In the genomic region with DNA sequence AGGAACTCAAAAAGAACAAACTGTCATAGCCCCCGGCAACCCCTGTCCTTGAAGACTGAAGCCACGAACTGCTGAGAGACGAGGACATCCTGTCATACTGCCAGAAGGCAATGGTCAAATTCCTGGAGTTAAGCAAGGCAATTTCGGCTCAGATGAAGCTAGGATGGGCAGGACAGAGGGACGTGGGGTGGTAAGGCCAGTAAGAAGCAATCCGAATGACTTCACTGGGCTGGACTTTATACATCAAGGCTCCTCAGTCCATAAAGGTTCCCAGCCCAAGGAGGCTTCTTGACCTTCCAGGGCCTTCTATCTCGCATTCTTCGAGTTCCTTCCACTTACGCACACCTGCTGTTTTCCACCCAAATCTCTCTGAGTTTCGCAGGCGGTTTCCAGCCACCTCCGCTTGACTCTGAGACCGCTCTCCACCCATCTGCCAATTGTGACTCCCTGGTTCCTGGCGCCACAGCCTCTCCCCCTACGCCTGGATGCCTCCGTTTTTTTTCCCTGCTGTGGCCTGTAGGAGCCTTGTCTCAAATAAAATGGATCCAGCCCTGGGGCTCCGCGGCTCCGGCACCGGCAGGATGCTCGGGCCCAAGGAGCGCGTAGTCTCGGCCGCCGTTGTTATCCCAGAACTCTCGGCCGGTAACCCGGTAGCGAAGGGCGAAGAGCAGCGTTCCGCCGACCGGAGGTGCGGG, we compare ENCODE assay signal across 8 mouse cellular contexts. TPM values are rescaled to one million over a fixed set of nuclear protein-coding genes. Genes with fewer than 3 reads are reported as not detected.
DNase-seq lines count a peak whose midpoint lies in the region; ATAC-seq lines count a peak whose summit lies in the region.

No protein-coding gene starts in this region.

- peak overlapping the region; percentile 83 for H3K9ac ChIP-seq in heart, embryonic 13.5 days
- H3K9ac ChIP-seq in embryonic facial prominence, embryonic 15.5 days = peak overlapping the region; percentile 62
- H3K9ac ChIP-seq in kidney, embryonic 15.5 days = peak overlapping the region; percentile 65

- H3K27ac ChIP-seq in heart, embryonic 13.5 days (replicated peaks) = peak overlapping the region; percentile 83
- peak overlapping the region; percentile 71; the same call in 1 of the 2 replicates for H3K27ac ChIP-seq in embryonic facial prominence, embryonic 15.5 days (replicated peaks)
- H3K27ac ChIP-seq in kidney, embryonic 15.5 days = peak overlapping the region; percentile 90

- H3K4me1 ChIP-seq in heart, embryonic 13.5 days = peaks cover 17% of the 10 kb centered on the region
- peaks cover 12% of the 10 kb centered on the region for H3K4me1 ChIP-seq in embryonic facial prominence, embryonic 15.5 days
- peaks cover 18% of the 10 kb centered on the region for H3K4me1 ChIP-seq in kidney, embryonic 15.5 days

- peak overlapping the region; percentile 99 for H3K4me2 ChIP-seq in heart, embryonic 13.5 days
- H3K4me2 ChIP-seq in embryonic facial prominence, embryonic 15.5 days (replicated peaks) = peak overlapping the region; percentile 96
- H3K4me2 ChIP-seq in kidney, embryonic 15.5 days = peak overlapping the region; percentile 100

- no peaks in the 10 kb centered on the region for H3K9me3 ChIP-seq in heart, embryonic 13.5 days
- H3K9me3 ChIP-seq in embryonic facial prominence, embryonic 15.5 days (replicated peaks) = no peaks in the 10 kb centered on the region
- H3K9me3 ChIP-seq in kidney, embryonic 15.5 days (replicated peaks) = no peaks in the 10 kb centered on the region

- H3K36me3 ChIP-seq in heart, embryonic 13.5 days = no peaks in the 10 kb centered on the region
- no peaks in the 10 kb centered on the region for H3K36me3 ChIP-seq in embryonic facial prominence, embryonic 15.5 days
- peaks cover 4% of the 10 kb centered on the region; the same call in 1 of the 2 replicates for H3K36me3 ChIP-seq in kidney, embryonic 15.5 days

- H3K4me3 ChIP-seq in heart, embryonic 13.5 days = peak overlapping the region; percentile 66
- peak overlapping the region; percentile 80 for H3K4me3 ChIP-seq in embryonic facial prominence, embryonic 15.5 days (replicated peaks)
- peak overlapping the region; percentile 72 for H3K4me3 ChIP-seq in kidney, embryonic 15.5 days (replicated peaks)

- peaks cover 8% of the 10 kb centered on the region; the same call in 1 of the 2 replicates for H3K27me3 ChIP-seq in heart, embryonic 13.5 days (replicated peaks)
- peaks cover 10% of the 10 kb centered on the region for H3K27me3 ChIP-seq in embryonic facial prominence, embryonic 15.5 days
- peaks cover 4% of the 10 kb centered on the region; the same call in 1 of the 2 replicates for H3K27me3 ChIP-seq in kidney, embryonic 15.5 days

- no peak for DNase-seq in heart, adult 11 months
- DNase-seq in ES-CJ7 (ENCODE audit: low read depth, low spot score) (peak; percentile 67), adipocyte (ENCODE audit: low spot score) (no peak)
- no peak for DNase-seq in urinary bladder, postnatal 4 days (ENCODE audit: low spot score in 2 of 2)

- 2% methylated on average over 36 of the region's 36 CpGs for WGBS in heart, embryonic 13.5 days
- WGBS in embryonic facial prominence, embryonic 15.5 days = 3% methylated on average over 36 of the region's 36 CpGs
- WGBS in kidney, embryonic 15.5 days = 2% methylated on average over 36 of the region's 36 CpGs

- ATAC-seq in heart, embryonic 13.5 days (ENCODE audit: extremely low read depth, insufficient number of reproducible peaks, low FRiP score, low TSS enrichment) = no peak
- ATAC-seq in embryonic facial prominence, embryonic 15.5 days (ENCODE audit: insufficient number of reproducible peaks, low FRiP score, low TSS enrichment, low read depth) = peak; percentile 25
- ATAC-seq in kidney, embryonic 15.5 days (replicated peaks; ENCODE audit: low FRiP score) = peak; percentile 34
- ATAC-seq in megakaryocyte progenitor cell, adult 5-6 weeks (replicated peaks; ENCODE audit: poor library complexity) = peak; percentile 21; the same call in 1 of the 2 replicates

RNA-seq across cellular contexts. Expression of a gene that starts 1.4 kb away (rescaled TPM):
- polyA plus RNA-seq in heart, embryonic 13.5 days (2015; fragmentation: Nextera tagmentation; extraction: Ambion mirVana) = 1.1 and 1.7 TPM in 2 replicates
- 0.83 and 1.2 TPM in 2 replicates for polyA plus RNA-seq in embryonic facial prominence, embryonic 15.5 days (2015; fragmentation: Nextera tagmentation; extraction: Ambion mirVana)
- polyA plus RNA-seq in kidney, embryonic 15.5 days (2015; fragmentation: Nextera tagmentation; extraction: Ambion mirVana) = 1.9 and 2.2 TPM in 2 replicates
- 19.0 and 26.3 TPM in 2 replicates for total RNA-seq in megakaryocyte progenitor cell, adult 5-6 weeks (2015)
- 2.8 and 5.0 TPM in 2 replicates for total RNA-seq in megakaryocyte progenitor cell, adult 5-6 weeks (2017)

RNA-seq across cellular contexts. Expression of a gene that starts 5.2 kb away (rescaled TPM):
- polyA plus RNA-seq in heart, embryonic 13.5 days (2015; fragmentation: Nextera tagmentation; extraction: Ambion mirVana) = 5.3 and 8.0 TPM in 2 replicates
- 9.7 and 10.1 TPM in 2 replicates for polyA plus RNA-seq in embryonic facial prominence, embryonic 15.5 days (2015; fragmentation: Nextera tagmentation; extraction: Ambion mirVana)
- polyA plus RNA-seq in kidney, embryonic 15.5 days (2015; fragmentation: Nextera tagmentation; extraction: Ambion mirVana) = 18.0 and 18.3 TPM in 2 replicates
- total RNA-seq in megakaryocyte progenitor cell, adult 5-6 weeks (2015) = 9.6 and 20.5 TPM in 2 replicates
- 10.0 and 15.0 TPM in 2 replicates for total RNA-seq in megakaryocyte progenitor cell, adult 5-6 weeks (2017)

RNA-seq across cellular contexts. Expression of a gene that starts 7.2 kb away (rescaled TPM):
- 2.5 and 2.6 TPM in 2 replicates for polyA plus RNA-seq in heart, embryonic 13.5 days (2015; fragmentation: Nextera tagmentation; extraction: Ambion mirVana)
- 4.1 and 5.0 TPM in 2 replicates for polyA plus RNA-seq in embryonic facial prominence, embryonic 15.5 days (2015; fragmentation: Nextera tagmentation; extraction: Ambion mirVana)
- 4.0 and 4.7 TPM in 2 replicates for polyA plus RNA-seq in kidney, embryonic 15.5 days (2015; fragmentation: Nextera tagmentation; extraction: Ambion mirVana)
- 3.5 and 4.0 TPM in 2 replicates for total RNA-seq in megakaryocyte progenitor cell, adult 5-6 weeks (2015)
- total RNA-seq in megakaryocyte progenitor cell, adult 5-6 weeks (2017) = 7.2 and 9.5 TPM in 2 replicates

RNA-seq across cellular contexts. Expression of a gene that starts 7.2 kb away (rescaled TPM):
- polyA plus RNA-seq in heart, embryonic 13.5 days (2015; fragmentation: Nextera tagmentation; extraction: Ambion mirVana) = not detected in 2 replicates
- not detected in 2 replicates for polyA plus RNA-seq in embryonic facial prominence, embryonic 15.5 days (2015; fragmentation: Nextera tagmentation; extraction: Ambion mirVana)
- 0.14 and 0.75 TPM in 2 replicates for polyA plus RNA-seq in kidney, embryonic 15.5 days (2015; fragmentation: Nextera tagmentation; extraction: Ambion mirVana)
- not detected in 2 replicates for total RNA-seq in megakaryocyte progenitor cell, adult 5-6 weeks (2015)
- 0.30 and 1.5 TPM in 2 replicates for total RNA-seq in megakaryocyte progenitor cell, adult 5-6 weeks (2017)

RNA-seq across cellular contexts. Expression of a gene that starts 16.3 kb away (rescaled TPM):
- 72.3 and 74.0 TPM in 2 replicates for polyA plus RNA-seq in heart, embryonic 13.5 days (2015; fragmentation: Nextera tagmentation; extraction: Ambion mirVana)
- 124 and 125 TPM in 2 replicates for polyA plus RNA-seq in embryonic facial prominence, embryonic 15.5 days (2015; fragmentation: Nextera tagmentation; extraction: Ambion mirVana)
- 144 and 157 TPM in 2 replicates for polyA plus RNA-seq in kidney, embryonic 15.5 days (2015; fragmentation: Nextera tagmentation; extraction: Ambion mirVana)
- total RNA-seq in megakaryocyte progenitor cell, adult 5-6 weeks (2015) = 103 and 113 TPM in 2 replicates
- 320 and 416 TPM in 2 replicates for total RNA-seq in megakaryocyte progenitor cell, adult 5-6 weeks (2017)
